Mouse (Mus musculus): ENCODE results near the gene Ptma.

DNA sequence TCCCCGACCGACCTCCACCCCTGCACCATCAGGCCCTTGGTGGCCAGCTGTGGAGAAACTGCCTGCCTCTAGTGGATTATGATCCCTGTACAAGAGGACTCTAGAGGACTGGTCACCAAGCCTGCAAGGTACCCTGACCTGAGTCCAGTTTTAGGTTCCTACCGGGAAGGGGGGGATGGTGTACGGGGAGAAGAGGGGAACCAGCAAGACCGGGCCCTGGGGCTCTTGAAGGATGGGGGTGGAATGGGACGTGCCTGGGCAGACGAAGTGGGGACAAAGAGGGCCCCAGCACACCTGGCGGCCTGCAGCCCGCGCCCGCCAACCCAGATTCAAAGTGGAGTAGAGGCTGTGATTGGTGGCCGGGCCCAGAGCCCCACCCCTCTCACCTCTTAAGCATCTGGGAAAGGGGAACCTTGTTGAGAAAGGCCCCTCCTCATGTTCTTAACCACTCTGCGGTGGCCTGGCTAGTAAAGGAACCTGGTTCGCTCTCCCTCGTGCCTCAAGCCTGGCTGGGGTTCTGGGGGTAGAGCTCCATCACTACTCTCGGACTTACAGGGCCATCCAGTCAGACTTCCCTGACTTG, 23.3 kb upstream of the Ptma start:
- no peak for TF ChIP-seq CTCF (IDR thresholded peaks at IDR 0.05; ENCODE audit: low read depth, low read length)
- TF ChIP-seq POLR2A (IDR thresholded peaks at IDR 0.05; ENCODE audit: insufficient read depth, low read length): no peak
- no peak for TF ChIP-seq EP300 (IDR thresholded peaks at IDR 0.05; ENCODE audit: insufficient read depth, low read depth, low read length)
